Mouse (Mus musculus) natural killer cell, adult 2 months (primary cell): ENCODE measurements around the gene Nhlh2.

ENCODE experiments used
- DNase-seq, 2 experiments: peaks; one replicate each; pipeline ENCODE4 v3.0.0; 2022; ENCODE audit warnings: low spot score in 2 of 2

The Nhlh2 gene

DNA sequence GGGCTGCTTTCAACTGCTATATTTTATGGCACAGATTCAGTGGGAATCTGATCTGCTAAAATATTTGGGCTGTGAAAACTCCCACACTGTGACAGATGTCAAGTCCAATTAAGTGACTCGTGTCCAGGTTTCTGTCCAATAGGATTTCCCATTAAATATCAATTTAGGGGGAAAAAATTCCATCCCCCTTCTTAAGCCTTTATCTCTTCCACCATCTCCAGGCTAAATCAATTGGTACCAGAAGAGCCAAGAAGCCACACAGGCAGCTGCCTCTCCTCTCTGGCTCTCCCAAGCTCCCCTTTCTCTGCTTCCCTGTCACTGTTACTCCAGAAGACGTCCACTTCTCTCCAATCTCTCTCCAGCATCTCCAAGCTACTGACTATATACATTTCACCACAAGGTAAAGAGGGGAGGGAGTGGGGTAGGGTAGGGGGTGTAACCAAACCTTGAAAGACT lies at the start of gene Nhlh2:
TSS of gene Nhlh2 (plus strand) at position 151 of the 456 bp plus-strand sequence.
- no peak for DNase-seq

DNA sequence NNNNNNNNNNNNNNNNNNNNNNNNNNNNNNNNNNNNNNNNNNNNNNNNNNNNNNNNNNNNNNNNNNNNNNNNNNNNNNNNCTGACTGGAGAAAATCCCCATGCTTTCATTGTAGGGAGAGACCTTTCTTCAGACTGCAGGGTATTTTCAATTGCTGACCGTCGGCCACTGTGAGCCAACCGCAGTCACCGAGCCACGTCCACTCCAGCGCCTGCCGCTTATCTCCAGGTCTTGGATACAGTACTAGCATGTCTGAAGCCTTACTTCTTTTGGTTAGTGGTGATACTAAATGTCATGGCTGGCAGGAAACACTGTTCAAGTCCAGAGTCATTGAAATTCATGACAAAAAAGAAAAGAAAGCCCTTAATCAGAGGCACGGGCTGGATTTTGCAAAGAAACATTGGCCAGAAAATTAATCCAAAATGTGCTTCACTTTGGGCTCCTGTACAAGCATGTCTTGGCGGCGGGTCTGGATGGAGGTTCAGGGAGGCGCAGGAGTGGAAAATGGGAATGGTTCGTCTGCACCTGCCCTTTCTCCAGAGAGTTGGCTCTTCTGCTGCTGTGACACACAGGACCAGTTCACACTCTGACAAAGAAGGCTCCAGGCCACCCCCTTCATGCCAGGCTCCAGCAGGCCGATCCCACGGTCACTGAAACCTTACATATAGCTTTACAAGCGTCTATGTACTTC lies 48.6 kb upstream of the Nhlh2 start:
- DNase-seq: no peak

DNA sequence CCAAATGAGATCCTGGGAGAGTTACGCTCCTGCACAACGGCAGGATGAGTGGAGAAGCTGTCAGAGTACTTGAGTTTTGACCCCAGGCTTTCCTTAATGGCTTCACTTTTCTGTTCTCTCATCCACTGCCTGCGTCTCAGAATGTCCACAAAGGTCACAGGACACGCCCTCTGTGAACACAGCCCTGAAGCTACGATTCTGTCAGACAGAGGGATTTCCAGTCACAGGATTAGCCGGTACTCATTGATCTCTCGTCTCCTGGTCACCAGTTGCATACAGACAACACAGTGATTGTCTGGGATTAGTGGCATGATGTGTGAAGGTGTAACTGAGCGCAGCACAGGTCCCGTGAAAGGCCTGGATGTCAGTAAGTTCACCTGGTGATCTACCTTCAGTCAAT lies 46.4 kb upstream of the Nhlh2 start:
- DNase-seq: no peak

DNA sequence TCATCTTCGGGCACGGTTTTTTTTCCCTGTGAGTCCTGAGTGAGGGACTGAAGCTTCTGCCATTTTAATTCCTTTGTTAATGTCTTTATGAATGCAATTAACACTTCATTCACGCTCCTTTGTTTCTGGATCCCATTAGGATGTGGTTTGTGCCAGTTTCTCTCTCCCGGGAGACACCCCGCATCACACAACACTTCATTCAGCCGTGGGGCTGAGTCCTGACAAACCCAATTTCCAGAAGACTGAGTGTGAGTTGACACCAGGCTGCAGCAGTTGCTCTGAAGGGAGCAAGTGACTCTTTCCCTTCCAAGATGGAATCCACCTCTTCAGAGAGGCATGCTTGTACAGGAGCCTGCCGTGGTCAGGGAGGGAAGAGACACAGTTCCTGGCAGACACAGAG lies 45.5 kb upstream of the Nhlh2 start:
- DNase-seq: no peak

DNA sequence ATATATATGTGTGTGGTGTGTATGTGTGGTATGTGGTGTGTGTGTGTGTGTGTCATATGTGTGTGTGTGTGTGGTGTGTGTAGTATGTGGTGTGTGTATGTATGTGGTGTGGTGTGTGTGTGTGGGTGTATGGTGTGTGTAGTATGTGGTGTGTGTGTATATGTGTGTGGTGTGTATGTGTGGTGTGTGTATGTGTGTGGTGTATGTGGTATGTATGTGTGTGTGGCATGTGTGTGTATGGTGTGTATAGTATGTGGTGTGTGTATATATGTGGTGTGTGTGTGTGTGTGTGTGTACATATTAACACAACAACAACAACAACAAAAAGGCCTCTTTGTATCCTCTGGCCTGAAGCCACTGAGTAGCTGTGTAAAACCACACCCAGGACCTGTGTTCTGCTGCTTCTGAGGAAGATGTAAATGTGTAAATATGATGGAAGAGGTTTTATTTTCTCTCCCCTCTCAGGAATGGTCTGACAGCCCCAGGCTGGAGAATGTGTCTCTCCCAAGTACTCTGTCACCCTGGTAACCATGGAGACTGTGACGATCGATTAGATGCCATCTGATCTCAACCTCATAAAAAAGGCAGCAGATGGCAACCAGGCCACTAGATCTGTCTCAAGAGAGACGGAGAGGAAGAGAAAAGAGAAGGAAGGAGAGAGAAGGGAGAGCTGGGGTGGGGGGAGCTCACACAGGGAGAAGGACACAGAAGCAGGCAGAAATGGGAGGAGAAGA lies 42.9 kb upstream of the Nhlh2 start:
- no peak for DNase-seq

DNA sequence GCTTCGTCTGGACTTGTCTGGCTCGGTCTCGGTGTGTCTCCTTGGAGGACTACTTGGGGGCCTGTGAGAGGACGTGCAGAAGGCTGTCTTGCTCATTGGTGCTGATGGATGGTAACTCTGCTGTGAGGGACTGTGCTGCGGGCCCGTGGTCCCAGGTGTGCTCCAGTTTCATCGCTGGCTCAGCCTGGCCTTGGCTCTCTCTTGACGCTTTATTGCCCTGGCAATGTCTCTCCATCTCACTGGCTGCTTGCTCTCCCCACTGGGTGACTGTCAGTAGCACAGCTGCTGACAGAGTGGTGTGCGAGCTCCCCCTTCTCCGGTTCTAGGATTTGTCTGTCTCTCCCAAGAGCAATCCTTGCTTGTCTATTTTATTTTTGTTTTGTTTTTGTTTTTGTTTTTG lies 34.5 kb upstream of the Nhlh2 start:
- no peak for DNase-seq

DNA sequence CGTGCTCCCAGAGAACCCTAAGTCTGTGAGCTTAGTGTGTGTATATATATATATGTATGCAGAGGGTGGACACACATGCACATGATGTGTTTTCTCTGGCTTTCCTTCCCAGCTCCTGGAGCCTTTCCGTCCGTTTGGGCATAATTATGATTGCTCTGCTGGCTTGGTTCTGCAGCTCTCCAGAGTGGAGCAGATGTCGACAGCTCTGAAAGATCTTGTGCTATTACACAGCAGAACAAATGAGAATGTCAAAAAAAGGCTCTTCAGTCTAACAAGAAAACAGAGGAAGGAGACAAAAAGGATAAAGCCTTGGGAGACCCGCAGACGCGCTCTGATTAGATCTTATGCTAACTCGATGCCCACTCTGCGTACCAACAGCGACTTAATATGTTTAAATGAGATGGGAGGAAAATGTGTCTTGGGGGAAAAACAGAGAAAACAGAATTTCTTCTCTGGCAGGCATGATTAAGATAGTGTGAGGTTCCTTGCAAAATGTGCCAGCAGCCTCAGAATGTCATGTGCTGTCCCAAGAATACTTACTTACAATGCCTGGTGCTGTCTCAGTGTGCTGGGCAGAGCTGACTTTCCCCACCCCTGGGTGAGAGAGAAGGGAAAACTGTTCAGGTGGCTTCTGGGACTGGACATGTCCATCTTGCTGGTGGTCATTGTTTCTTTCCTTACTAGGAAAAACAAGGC lies 31.4 kb upstream of the Nhlh2 start:
- no peak for DNase-seq

DNA sequence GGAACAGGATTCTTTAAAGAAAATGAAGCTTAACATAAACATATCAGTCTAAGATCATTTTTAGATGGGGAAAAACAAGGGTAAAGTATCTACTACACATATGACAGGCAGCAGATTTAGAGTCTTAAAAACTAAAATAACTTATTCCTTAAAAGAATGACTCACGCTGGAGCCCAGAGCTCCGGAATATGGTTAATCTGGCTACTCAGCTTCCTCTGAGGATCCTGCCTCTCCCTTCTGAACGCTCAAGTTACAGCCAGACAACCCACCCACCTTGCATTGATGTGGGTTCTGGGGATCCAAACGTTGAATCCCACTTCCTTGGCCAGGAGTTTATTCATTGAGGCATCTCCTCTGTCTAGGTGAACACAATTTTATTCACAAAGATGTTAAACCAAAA lies 26.0 kb upstream of the Nhlh2 start:
- DNase-seq: no peak

DNA sequence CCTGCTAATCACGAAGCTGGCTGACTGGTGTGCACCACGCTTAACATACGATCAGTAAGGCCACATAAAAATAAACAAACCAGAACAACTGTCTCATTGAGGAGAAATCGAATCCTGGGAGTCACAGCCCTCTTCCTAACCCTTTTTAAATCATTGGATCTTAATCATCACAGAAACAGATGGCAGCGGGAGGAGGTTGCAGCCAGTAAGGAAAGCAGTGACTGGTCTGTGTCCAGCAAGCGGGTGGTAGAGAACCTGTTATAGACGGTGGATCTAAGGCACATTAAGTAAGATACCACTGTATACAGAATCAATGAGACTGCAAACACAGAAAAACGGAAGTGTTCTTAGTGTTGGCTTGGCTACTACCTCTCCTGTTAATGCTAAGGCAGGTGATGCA lies 24.2 kb upstream of the Nhlh2 start:
- no peak for DNase-seq

DNA sequence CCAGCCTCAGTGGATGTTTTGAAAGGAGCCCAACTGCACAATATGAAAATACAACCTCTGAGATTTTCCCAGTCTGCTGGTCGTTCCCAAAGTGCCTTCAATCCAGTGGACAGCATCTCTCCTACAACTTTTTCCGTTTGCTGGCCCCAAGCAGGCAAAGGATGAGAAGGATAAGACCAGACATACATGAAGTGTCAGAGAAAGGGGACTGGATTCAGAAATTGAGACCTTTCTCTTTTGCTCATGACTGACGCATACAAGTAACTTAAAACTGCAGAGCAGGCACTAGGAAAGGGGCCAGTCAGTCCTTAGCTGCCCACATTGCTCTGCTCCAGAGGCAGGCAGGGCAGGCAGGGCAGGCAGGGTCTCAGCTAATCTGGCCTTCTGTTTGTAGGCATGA lies 19.7 kb upstream of the Nhlh2 start:
- DNase-seq: no peak

DNA sequence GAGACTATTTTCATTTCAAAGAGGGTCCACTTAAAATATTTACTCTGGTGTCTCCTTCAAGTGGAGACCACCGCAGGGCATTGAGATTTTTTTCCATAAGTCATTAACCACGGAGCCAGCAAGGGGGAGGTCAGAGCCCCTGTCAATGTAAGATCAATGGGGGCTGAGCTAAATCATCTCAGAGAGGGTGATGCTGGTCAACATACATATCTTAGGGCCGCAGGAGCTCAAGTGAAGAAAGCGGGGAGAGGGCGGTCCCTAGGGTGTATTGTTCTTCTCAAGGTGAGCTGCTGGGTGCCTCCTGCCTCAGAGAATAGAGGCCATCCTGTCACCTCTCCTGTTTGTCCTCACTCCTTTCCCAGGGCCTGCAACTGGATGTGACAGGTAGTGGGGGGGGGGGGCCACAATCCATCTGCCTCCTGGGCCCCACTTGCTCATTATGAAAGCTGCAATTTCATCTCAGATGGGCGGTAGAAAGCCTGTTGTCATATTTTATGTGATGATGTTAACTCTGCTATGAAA lies 18.8 kb upstream of the Nhlh2 start:
- no peak for DNase-seq

DNA sequence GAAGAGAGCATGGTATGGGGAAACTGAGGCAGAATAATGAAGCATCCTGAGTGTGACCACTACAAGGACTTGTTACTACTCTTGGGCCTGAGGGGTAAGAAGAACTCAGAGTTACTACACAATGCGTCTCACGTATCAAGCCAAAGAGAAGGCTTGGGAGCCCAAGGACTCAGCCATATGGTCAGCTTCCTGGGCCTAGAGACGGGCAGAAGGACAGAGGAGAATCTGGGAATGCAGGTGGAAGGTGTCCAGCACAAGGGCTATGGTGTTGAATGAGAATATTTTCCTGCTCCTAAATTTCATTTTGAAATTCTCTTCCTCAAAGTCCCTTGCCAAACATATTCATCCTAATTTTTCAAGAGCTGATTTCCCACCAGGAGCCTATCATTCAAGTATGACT lies 12.0 kb upstream of the Nhlh2 start:
- DNase-seq: no peak

DNA sequence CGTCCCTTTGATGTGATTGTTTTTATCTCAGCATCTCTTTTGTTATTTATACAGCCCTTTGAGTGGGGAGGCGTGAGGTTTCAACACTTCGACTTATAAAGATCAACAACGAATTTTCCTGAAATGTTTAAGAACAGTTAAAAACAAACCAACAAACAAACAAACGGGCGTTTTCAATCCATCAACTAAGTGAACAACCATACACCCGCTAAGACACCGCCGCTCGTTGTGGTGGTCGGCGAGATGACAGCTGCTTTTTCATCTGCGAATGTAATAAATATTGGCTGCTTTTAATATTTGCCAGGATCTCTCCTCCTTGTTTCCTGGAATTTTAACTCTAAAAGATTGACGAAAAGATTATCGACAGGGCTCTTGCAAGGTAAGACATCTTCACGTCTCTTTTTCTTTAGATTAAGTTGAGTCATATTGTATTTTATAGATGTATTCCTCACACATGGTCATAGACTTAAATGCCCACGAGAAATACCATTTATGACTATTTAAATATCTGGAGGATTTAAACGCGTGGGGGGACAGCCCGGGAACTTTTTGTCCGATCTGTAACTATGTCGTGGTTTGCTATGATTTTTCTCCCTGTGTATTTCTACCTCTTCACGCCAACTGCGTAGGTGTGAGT lies 923 bp downstream of the Nhlh2 start:
- no peak for DNase-seq

DNA sequence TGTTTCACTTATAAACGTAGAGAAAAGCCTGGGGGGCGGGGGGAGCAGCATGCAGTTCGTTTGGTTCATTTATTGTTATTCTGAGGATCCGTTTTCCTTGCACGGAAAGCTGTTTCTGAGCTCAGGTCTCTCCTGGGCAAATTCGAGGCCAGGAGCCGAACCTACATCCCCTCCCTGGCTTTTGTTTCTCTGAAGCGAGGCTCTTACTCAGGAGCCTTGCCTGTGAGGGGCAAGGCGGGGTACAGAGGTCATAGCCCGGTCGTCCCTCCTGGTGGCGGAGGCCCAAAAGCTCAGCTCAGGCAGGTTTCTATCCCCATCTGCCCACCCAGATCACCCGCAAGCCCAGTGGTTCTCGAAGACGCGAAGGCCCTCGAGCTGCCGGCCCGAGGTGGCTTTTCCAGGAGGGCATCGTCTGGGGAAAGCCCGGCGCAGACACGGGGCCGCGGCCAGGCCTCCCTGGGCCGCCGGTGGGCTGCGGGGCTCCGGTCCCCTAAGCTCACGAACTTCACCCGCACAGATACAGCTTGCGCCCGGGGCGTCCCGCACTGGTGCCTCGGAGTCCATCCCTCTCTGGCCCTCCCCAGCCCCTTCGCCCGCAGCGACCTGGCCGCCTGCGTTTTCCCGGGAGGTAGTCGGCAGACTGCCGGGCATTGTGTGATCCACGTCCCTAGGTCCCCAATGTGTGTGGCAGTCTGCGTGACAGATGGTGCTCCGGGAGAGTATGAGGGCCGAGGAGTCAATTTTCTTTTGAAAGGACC lies 1.6 kb downstream of the Nhlh2 start:
- DNase-seq: no peak

DNA sequence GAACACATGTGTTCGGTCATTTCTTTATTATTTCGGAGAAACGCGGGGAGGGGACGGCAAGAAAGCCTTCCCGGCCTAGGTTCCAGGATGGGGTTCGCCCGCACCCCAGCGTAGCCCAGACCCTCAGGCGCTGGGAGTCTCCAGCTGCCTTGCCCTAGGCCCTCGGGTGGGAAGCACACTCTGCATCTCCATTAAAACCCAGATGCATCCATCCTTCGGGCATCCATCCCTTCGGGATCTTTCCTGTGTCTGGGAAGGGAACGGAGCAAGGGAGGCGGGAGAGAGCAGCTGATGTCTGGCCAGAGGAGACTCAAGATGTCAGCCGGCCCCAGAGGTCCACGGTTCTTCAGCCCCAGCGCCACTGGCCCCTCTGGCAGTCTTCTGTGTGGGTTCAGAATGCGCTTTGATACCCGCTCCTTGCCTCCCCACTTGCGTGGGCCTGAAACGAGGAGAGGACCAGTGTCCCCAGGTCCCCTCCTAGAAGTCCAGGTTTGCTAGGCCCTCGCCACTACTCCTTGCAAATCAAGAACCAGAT lies 2.3 kb downstream of the Nhlh2 start:
- DNase-seq: no peak

DNA sequence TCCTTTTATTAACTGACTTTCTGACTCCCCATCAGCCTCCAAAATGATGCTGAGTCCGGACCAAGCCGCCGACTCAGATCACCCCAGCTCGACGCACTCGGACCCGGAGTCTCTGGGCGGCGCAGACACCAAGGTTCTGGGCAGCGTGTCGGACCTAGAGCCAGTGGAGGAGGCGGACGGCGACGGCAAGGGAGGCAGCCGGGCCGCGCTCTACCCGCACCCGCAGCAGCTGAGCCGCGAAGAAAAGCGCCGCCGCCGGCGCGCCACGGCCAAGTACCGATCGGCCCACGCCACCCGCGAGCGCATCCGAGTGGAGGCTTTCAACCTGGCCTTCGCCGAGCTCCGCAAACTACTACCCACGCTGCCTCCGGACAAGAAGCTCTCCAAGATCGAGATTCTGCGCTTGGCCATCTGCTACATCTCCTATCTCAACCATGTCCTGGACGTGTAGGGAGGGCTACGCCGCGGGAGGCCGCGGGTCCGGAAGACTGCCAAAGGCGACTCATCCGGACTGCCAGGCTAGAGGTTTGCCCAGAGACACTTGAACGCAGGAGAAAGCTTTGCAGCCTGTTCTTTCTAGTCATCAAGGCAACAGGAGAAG lies 2.8 kb downstream of the Nhlh2 start:
- no peak for DNase-seq

DNA sequence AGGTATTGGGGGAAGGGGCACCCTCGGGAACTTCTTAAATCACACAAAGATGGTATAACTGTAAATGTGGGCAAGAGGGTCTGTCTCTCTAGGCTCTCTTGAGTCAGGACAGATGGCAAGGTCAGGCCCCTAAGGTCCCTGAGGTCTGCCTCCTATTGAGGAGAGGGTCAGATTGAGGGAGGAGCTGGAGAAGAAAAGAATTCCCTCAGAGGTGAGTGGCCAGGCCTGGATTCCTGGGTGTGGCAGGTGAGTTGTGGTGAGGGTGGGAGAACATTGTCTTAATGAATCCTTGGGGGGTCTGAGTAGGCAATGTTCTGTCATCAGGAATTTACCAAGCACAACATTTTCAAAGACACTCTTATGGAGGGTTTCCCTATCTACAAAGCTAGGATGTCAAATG lies 10.7 kb downstream of the Nhlh2 start:
- no peak for DNase-seq

DNA sequence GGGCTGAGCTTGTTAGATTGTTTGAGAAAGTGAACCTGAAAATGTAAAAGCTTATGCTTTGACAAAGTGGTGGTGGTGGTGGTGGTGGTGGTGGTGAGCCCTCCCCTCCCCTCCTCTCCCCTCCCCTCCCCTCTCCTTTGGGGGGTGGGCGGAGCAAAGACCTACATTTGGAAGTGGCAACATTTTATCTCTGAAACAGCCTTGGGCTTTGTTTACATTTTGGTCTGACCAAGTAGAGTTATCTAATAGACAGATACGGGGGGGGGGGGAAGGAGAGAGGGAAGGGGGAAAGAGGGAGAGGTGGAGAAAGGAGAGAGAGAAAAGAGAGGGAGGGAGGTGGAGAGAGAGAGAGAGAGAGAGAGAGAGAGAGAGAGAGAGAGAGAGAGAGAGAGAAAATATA lies 12.8 kb downstream of the Nhlh2 start:
- no peak for DNase-seq

DNA sequence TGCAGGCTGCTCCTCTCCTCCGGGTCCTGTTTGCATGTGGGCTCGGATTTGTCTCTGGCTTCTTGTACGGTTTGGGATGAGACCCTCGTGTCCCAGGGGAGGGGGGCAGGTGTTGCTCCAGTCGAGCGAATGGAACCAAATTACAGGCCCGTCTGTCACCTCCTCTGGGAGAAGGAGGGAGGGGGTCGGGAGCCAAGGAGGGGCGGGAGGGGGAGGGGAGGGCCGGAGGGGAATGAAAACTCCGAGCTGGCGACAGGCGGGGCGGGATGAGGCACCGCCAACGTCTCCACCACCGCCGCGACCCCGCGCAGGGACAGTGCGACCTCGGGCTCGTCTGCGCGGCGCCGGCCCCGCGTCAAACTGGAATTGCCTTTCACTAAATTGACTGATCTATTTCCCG lies 13.5 kb downstream of the Nhlh2 start:
- DNase-seq: no peak

DNA sequence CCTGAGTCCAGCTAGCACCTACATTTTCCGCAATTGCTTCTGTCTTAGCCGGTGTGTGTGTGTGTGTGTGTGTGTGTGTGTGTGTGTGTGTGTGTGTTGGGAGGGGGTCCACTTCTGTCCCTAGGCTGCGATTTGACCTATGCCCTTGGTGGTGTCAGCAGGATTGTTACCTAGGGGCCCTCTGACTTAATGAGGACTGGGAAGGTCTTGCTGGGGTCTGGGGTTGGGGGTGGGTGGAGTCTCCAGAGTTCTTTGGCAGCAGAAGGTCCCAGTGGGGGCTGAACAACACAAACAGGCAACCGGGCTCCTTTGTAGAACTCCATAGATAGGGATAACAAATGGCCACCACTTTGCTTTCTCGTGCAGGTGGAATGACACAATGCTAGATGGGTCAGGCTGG lies 14.0 kb downstream of the Nhlh2 start:
- no peak for DNase-seq

DNA sequence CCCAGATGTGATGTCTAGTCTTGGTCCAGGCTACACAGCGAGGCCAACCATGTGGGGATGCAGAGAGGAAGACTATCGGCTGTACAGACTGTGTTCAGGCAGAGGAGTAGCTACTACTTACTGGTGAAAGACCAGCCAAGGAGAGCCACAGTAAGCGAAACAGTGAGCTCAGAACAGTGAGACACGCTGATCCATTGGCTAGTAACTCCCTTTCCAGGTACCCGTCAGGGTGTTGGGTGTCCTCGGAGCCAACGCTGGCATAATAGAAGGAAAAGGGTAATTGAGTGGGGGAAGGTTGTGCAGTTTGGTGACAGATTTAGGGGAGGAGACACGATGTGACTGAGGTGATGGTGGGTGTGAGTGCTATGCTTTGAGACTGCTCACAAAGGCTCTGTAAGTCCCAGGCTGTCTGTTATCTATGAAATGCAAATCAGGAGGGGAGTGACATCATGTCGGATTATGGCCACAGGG lies 15.1 kb downstream of the Nhlh2 start:
- no peak for DNase-seq
